Comparison of ENCODE assay signal across 23 mouse cellular contexts in genomic region chr13:3774280-3774679, GRCm38 (mm10). TPM values are rescaled to one million over a fixed set of nuclear protein-coding genes. Genes with fewer than 3 reads are reported as not detected.
DNase-seq lines count a peak whose midpoint lies in the region; ATAC-seq lines count a peak whose summit lies in the region.
"Had no signal": no experiment of that assay in that cellular context is flagged by ENCODE, and none has a peak within 500 bp of the region (broad histone marks: within the 10 kb centered on the region; RNA-seq: fewer than 3 reads in every experiment).

No protein-coding gene starts in this region.

- H3K27me3 ChIP-seq in neural tube, embryonic 15.5 days (replicated peaks) = no peaks in the 10 kb centered on the region
- H3K27me3 ChIP-seq: embryonic facial prominence, embryonic 15.5 days; forebrain, embryonic 13.5 days; heart, embryonic 12.5 days; lung, embryonic 15.5 days had no signal

- DNase-seq in cerebellum, postnatal 10 days = peak; percentile 18 to 23
- DNase-seq in layer of hippocampus, adult 18-20 months (ENCODE audit: low spot score in 2 of 2) = peak; percentile 28 to 72
- DNase-seq in layer of hippocampus, postnatal 36 days = no peak
- peak; percentile 22 for DNase-seq in right cerebral cortex, postnatal 14 days
- DNase-seq in right cerebral cortex, postnatal 10 days (ENCODE audit: low spot score in 2 of 2) = no peak
- no peak for DNase-seq in spleen, postnatal 14 days (ENCODE audit: low spot score in 2 of 2)
- DNase-seq: B cell, adult 2 months; spleen, adult 18-20 months had no signal

- peaks cover 16% of the 10 kb centered on the region for H3K4me1 ChIP-seq in neural tube, embryonic 15.5 days
- H3K4me1 ChIP-seq: midbrain, embryonic 10.5 days had no signal

- 95% methylated on average over 3 of the region's 3 CpGs for WGBS in neural tube, embryonic 15.5 days

- ATAC-seq in cerebellum, adult (ENCODE audit: insufficient number of reproducible peaks, low FRiP score, low TSS enrichment) = no peak
- ATAC-seq in neural tube, embryonic 15.5 days (ENCODE audit: low FRiP score) = no peak
- ATAC-seq: forebrain, embryonic 13.5 days had no signal

- no peak overlapping the region for H3K4me2 ChIP-seq in neural tube, embryonic 15.5 days
- H3K4me2 ChIP-seq: embryonic facial prominence, embryonic 15.5 days; forebrain, embryonic 13.5 days; heart, embryonic 12.5 days; lung, embryonic 15.5 days had no signal

- no peak overlapping the region for H3K4me3 ChIP-seq in neural tube, embryonic 15.5 days (replicated peaks)
- H3K4me3 ChIP-seq: embryonic facial prominence, embryonic 15.5 days; forebrain, embryonic 13.5 days; heart, embryonic 12.5 days; lung, embryonic 15.5 days; midbrain, embryonic 10.5 days had no signal

- H3K9ac ChIP-seq in neural tube, embryonic 15.5 days (replicated peaks) = no peak overlapping the region
- H3K9ac ChIP-seq: embryonic facial prominence, embryonic 15.5 days; forebrain, embryonic 13.5 days; heart, embryonic 12.5 days; lung, embryonic 15.5 days had no signal

- H3K9me3 ChIP-seq in neural tube, embryonic 15.5 days (replicated peaks) = no peaks in the 10 kb centered on the region
- H3K9me3 ChIP-seq: embryonic facial prominence, embryonic 15.5 days; forebrain, embryonic 13.5 days; heart, embryonic 12.5 days; lung, embryonic 15.5 days; midbrain, embryonic 10.5 days had no signal

- H3K36me3 ChIP-seq in neural tube, embryonic 15.5 days = no peaks in the 10 kb centered on the region
- H3K36me3 ChIP-seq: embryonic facial prominence, embryonic 15.5 days; heart, embryonic 12.5 days; lung, embryonic 15.5 days; midbrain, embryonic 10.5 days had no signal

- H3K27ac ChIP-seq in neural tube, embryonic 15.5 days (replicated peaks) = no peak overlapping the region
- H3K27ac ChIP-seq: embryonic facial prominence, embryonic 15.5 days; forebrain, embryonic 13.5 days; kidney, postnatal 0 days; lung, embryonic 15.5 days; midbrain, embryonic 10.5 days; stomach, postnatal 0 days had no signal

RNA-seq across cellular contexts. Expression of gene Calml3, which starts 29.8 kb away (rescaled TPM):
- not detected for total RNA-seq in layer of hippocampus, adult 18-20 months (2021)
- not detected for total RNA-seq in layer of hippocampus, postnatal 36 days (2021)
- not detected in 2 replicates for polyA plus RNA-seq in neural tube, embryonic 15.5 days (2015; fragmentation: Nextera tagmentation; extraction: Ambion mirVana)
- total RNA-seq: ES-E14; gastrocnemius, adult 8-10 months; liver, adult 2 months had no signal
- polyA plus RNA-seq: cortical plate, adult 2 months; forebrain, embryonic 13.5 days; heart, embryonic 12.5 days; hindbrain, embryonic 11.5 days; intestine, embryonic 14.5 days; liver, adult 2 months; midbrain, embryonic 10.5 days had no signal

Comparison
In these comparisons a context has a peak if more than half of its experiments do, and no peak if none do; other contexts are left out.
1. DNase-seq: peak in cerebellum, postnatal 10 days (2 of 2), layer of hippocampus, adult 18-20 months (2 of 2) and right cerebral cortex, postnatal 14 days (single experiment); none in layer of hippocampus, postnatal 36 days (0 of 2), right cerebral cortex, postnatal 10 days (0 of 2) and spleen, postnatal 14 days (0 of 2).